Mouse (Mus musculus) embryonic facial prominence, embryonic 14.5 days (tissue): ENCODE results near the gene Tmem164. TPM values are rescaled to one million over a fixed set of nuclear protein-coding genes. Genes with fewer than 3 reads are reported as not detected.

Source experiments
- ATAC-seq: fragments of 200-750 bp; cut with Nextera tagmentation; 2 replicates; pipeline ENCODE4 v1.8.0; 2017; ENCODE audit warnings: low read depth, moderate number of reproducible peaks, moderate TSS enrichment
- DNase-seq: peaks from one replicate; pipeline ENCODE4 v3.0.0-alpha.2; 2015; ENCODE audit warnings: low spot score
- H3K27ac ChIP-seq: fragments of 300-500 bp; sonication (generic); replicated peaks from 2 replicates; pipeline ENCODE4 v1.5.1; 2014; ENCODE audit warnings: low read depth, mild to moderate bottlenecking, low read length, moderate library complexity
- H3K27me3 ChIP-seq: fragments of 300-500 bp; sonication (generic); replicated peaks from 2 replicates; pipeline ENCODE4 v1.6.1; 2014; ENCODE audit warnings: low read length; ENCODE audit not compliant: control insufficient read depth, insufficient read depth
- H3K36me3 ChIP-seq: fragments of 300-500 bp; sonication (generic); 2 replicates; pipeline ENCODE4 v1.6.1; 2014; ENCODE audit warnings: low read length, mixed read lengths; ENCODE audit not compliant: control insufficient read depth, insufficient read depth
- H3K4me1 ChIP-seq: fragments of 300-500 bp; sonication (generic); 2 replicates; pipeline ENCODE4 v1.6.1; 2014; ENCODE audit warnings: antibody characterized with exemption, low read length; ENCODE audit not compliant: control insufficient read depth, insufficient read depth
- H3K4me2 ChIP-seq: fragments of 300-500 bp; sonication (generic); 2 replicates; pipeline ENCODE4 v1.6.1; 2014; ENCODE audit warnings: low read depth, mild to moderate bottlenecking, low read length, moderate library complexity, mixed read lengths
- H3K4me3 ChIP-seq: fragments of 300-500 bp; sonication (generic); 2 replicates; pipeline ENCODE4 v1.5.1; 2014; ENCODE audit warnings: low read depth, mild to moderate bottlenecking, low read length
- H3K9ac ChIP-seq: fragments of 300-500 bp; sonication (generic); 2 replicates; pipeline ENCODE4 v1.6.1; 2014; ENCODE audit warnings: low read depth, mild to moderate bottlenecking, low read length, moderate library complexity, mixed read lengths
- H3K9me3 ChIP-seq: fragments of 300-500 bp; sonication (generic); 2 replicates; pipeline ENCODE4 v1.6.1; 2016; ENCODE audit warnings: low read length; ENCODE audit not compliant: control insufficient read depth
- WGBS: fragments of 180-500 bp; shearing (Covaris S2); extraction: QIAGEN DNeasy Blood & Tissue Kit; methylation state at CpG from one replicate; pipeline ENCODE4 v1.1.7; 2014; 5-methylcytosine and 5-hydroxymethylcytosine counted together
- polyA plus RNA-seq: library from polyadenylated mRNA; unstranded; fragments of >200 nt; fragmentation: Nextera tagmentation; extraction: Ambion mirVana; gene quantifications from 2 replicates; pipeline ENCODE4 v1.2.1, GENCODE M21; 2014

Gene Tmem164
- polyA plus RNA-seq, 1 experiment from 2014 or later: 31.8 TPM

DNA sequence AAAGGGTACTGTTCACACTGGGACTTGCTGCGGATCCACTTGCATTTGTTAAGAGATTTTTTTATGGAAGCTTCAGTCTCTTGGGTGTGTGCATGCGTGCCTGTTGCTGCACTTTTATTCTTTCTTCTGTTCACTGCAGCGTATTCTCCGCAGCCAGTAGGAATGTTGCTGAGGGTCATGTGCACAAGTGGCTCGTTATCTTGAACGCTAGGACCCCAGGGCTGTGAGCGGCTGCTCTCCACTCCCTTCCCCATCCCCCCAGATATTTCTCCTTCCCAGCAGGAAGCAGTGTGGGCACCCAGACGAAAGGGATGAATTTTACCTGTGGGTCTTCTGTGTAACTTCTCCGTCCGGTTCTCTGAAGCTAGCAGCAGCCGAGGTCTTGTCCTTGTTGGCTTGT is 15.6 kb downstream of the Tmem164 start:
- 79% methylated on average over 11 of the region's 11 CpGs for WGBS

DNA sequence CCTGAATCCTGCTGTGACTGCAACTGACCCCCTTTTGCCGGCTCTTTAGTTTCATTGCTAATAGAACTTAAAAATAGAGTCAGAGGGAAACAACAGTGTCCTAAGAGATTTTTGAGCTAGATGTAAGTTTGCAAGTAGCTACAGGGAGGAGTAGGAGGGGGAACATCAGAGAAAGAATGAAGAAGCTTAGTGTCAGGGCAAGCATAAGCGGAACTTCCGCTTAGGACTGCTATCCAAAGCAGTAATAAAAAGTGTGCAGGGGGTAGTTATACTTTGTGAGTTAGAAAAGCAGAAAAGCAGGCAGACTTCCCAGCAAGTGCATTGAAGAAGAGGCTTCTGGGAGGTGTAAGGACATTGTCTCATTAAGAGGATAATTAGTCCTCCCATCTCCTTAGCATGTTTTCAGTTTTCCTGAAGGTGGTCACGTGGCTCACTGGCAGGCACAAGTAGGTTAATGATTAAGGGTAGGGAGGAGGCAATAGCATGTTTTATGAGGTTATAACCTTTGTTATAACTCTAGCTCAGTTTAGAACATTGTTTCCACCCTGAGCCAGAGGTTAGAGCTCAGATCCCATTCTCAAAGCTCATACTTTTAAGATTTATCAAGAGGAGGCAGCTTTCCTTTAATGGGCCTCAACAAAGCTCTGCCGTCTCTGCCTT is 16.5 kb downstream of the Tmem164 start:
- Histone ChIP-seq H3K9me3 (no peaks in the 10 kb centered on the region), H3K4me2 (no peak overlapping the region), H3K4me1 (no peaks in the 10 kb centered on the region), H3K4me3 (no peak overlapping the region), H3K36me3 (peaks cover 14% of the 10 kb centered on the region; the same call in 1 of the 2 replicates), H3K9ac (no peak overlapping the region), H3K27ac (no peak overlapping the region), H3K27me3 (peaks cover 7% of the 10 kb centered on the region; the same call in 1 of the 2 replicates)
- 73% methylated on average over 5 of the region's 5 CpGs for WGBS
- DNase-seq: no peak
- no peak for ATAC-seq

More for the DNA sequence above, 15.6 kb downstream of the Tmem164 start:
- DNase-seq: no peak
- no peaks in the 10 kb centered on the region for H3K4me1 ChIP-seq
- no peak overlapping the region for H3K9ac ChIP-seq
- H3K4me3 ChIP-seq: no peak overlapping the region
- peaks cover 7% of the 10 kb centered on the region; the same call in 1 of the 2 replicates for H3K27me3 ChIP-seq
- no peak for ATAC-seq
- no peak overlapping the region for H3K27ac ChIP-seq
- peaks cover 18% of the 10 kb centered on the region; the same call in 1 of the 2 replicates for H3K36me3 ChIP-seq
- no peak overlapping the region for H3K4me2 ChIP-seq
- H3K9me3 ChIP-seq: no peaks in the 10 kb centered on the region

DNA sequence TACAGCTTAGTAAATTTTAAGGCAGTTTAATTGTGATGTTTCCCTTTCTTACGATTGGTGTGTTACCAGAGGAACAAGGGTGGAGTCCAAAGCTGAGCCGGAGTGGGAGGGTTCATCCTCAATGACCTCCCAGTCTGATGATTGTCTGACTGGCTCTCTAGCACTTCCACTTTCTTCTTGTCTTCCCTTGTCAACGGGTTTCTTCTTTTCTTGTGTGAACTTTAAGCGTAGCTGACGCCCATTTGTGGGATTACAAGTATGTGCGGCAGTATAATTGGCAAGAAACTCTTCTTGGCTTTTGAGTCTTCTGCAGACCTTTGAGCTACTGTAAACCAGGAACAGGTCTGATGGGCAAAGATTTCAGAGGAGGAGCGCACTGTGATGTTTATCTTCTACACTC is 17.0 kb downstream of the Tmem164 start:
- no peak overlapping the region for H3K9ac ChIP-seq
- H3K4me1 ChIP-seq: no peaks in the 10 kb centered on the region
- no peak overlapping the region for H3K4me2 ChIP-seq
- peaks cover 7% of the 10 kb centered on the region; the same call in 1 of the 2 replicates for H3K27me3 ChIP-seq
- peaks cover 14% of the 10 kb centered on the region; the same call in 1 of the 2 replicates for H3K36me3 ChIP-seq
- no peak overlapping the region for H3K4me3 ChIP-seq
- WGBS: 82% methylated on average over 7 of the region's 7 CpGs
- DNase-seq: no peak
- H3K27ac ChIP-seq: no peak overlapping the region
- ATAC-seq: no peak
- no peaks in the 10 kb centered on the region for H3K9me3 ChIP-seq

DNA sequence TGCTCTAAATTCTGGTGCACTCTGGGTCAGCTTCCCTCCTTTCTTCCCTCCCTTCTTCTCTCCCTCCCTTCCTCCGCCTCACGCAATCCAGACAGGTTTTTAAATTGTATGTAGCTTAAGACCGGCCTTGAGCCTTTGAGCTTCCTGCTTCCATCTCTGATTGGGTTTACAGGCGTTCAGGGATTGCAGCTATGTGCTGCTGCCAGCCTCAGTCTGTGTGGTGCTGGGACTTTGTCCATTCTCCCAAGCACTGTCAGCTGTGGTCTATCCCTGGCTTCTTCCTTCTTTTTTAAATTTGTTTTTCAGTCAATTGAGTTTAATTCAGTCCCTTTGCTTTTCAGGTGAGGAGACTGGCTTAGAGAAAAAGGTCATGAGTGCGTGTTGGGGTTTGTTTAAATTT is 20.9 kb downstream of the Tmem164 start:
- no peak for ATAC-seq
- DNase-seq: no peak
- Histone ChIP-seq H3K9ac (no peak overlapping the region), H3K36me3 (0 out of 2 replicates have a peak, but pooled peaks cover 6% of the 10 kb centered on the region), H3K9me3 (no peaks in the 10 kb centered on the region), H3K4me3 (no peak overlapping the region), H3K4me1 (no peaks in the 10 kb centered on the region), H3K4me2 (no peak overlapping the region), H3K27ac (no peak overlapping the region), H3K27me3 (peaks cover 11% of the 10 kb centered on the region; the same call in 1 of the 2 replicates)
- WGBS: 56% methylated on average over 5 of the region's 5 CpGs

DNA sequence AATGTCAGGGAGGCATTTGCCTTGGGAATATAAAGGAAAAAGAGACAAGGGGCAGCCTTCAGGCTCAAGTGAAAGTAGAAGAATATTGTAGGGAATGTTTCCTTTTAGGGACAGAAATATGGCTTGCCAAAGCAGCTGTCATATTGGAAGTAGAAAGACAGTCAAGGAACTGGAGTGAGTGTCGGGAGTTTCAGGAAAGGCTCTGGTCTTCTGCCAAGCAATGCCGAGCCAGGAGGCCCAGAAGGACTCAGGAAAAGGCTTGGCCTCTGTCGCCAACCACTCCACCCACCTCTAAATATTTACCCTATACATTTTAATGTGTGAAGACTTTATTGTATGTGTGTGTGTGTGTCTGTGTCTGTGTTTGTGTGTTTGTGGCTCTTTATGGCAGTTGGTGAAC is 21.4 kb downstream of the Tmem164 start:
- 0 out of 2 replicates have a peak, but pooled peaks cover 6% of the 10 kb centered on the region for H3K36me3 ChIP-seq
- no peak for ATAC-seq
- peaks cover 12% of the 10 kb centered on the region; the same call in 1 of the 2 replicates for H3K27me3 ChIP-seq
- H3K4me3 ChIP-seq: no peak overlapping the region
- WGBS: 39% methylated on average over 3 of the region's 3 CpGs
- DNase-seq: no peak
- no peaks in the 10 kb centered on the region for H3K9me3 ChIP-seq
- H3K4me2 ChIP-seq: no peak overlapping the region
- no peaks in the 10 kb centered on the region for H3K4me1 ChIP-seq
- no peak overlapping the region for H3K9ac ChIP-seq
- H3K27ac ChIP-seq: no peak overlapping the region

DNA sequence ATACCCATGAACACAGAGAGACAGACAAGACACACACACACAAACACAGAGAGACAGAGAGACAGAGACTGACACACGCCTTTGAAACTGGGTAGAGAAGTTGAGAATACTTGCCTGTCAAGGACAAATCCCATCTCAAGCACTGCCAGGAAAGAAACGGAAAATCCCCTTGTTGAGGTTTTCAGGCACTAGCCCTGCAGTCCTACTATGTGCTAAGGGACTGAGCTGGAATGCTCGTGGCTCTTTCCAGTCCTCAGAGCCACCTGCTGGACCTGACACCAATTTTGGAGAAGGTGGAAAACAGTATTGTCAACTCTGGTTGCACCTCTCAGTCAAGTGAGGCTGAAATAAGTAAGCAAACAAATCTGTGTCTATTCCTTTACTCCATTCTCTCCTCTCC is 22.7 kb downstream of the Tmem164 start:
- Histone ChIP-seq H3K9me3 (no peaks in the 10 kb centered on the region), H3K36me3 (no peaks in the 10 kb centered on the region), H3K27me3 (peaks cover 12% of the 10 kb centered on the region; the same call in 1 of the 2 replicates), H3K9ac (no peak overlapping the region), H3K27ac (no peak overlapping the region), H3K4me3 (no peak overlapping the region), H3K4me2 (no peak overlapping the region), H3K4me1 (no peaks in the 10 kb centered on the region)
- DNase-seq: no peak
- ATAC-seq: no peak
- 82% methylated on average over 3 of the region's 3 CpGs for WGBS

DNA sequence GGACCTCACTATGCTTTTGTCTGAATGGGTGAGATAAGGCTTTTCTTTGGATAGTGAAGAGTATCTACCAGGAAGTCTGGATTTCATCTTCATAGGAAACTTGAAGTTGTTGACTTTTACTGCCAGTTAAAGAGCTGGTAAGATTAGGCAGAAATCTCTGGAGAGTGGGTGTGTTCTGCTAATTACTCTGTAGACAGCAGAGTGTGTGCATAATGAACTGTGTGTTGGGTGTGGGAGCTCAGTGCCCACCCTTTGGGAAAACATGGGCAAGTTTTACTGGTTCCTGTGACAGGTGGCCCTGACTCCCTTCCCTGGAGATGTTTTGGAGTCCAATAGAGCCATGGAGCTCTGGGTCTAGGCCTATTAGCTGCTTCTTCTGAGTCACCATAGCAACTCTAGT is 27.1 kb downstream of the Tmem164 start:
- no peaks in the 10 kb centered on the region for H3K9me3 ChIP-seq
- no peaks in the 10 kb centered on the region for H3K36me3 ChIP-seq
- H3K27ac ChIP-seq: no peak overlapping the region
- peak; percentile 42 for DNase-seq
- no peak overlapping the region for H3K4me3 ChIP-seq
- H3K9ac ChIP-seq: no peak overlapping the region
- no peak overlapping the region for H3K4me2 ChIP-seq
- H3K27me3 ChIP-seq: peaks cover 12% of the 10 kb centered on the region; the same call in 1 of the 2 replicates
- H3K4me1 ChIP-seq: no peaks in the 10 kb centered on the region
- peak; percentile 75; the same call in 1 of the 2 replicates for ATAC-seq

DNA sequence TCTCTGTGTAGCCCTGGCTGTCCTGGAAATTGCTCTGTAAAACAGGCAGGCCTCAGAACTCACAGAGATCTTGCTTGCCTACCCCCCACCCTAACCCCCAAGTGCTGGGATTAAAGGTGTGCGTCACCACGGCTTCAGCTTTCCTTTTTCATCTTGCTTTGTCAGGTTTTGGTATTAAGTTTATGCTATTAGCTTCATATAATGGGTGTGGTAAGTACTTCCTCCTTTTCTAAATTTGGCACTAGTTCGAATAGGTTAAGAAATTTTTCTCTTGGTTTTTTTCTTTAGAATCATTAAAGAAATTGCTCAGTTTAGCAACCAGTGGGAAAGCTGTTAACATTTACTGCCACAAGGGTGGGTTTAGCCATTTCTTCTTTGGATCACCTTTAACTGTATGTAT is 34.8 kb downstream of the Tmem164 start:
- Histone ChIP-seq H3K4me1 (no peaks in the 10 kb centered on the region), H3K4me3 (no peak overlapping the region), H3K9ac (no peak overlapping the region), H3K9me3 (no peaks in the 10 kb centered on the region), H3K4me2 (no peak overlapping the region), H3K36me3 (0 out of 2 replicates have a peak, but pooled peaks cover 7% of the 10 kb centered on the region), H3K27me3 (no peaks in the 10 kb centered on the region), H3K27ac (no peak overlapping the region)
- ATAC-seq: no peak
- WGBS: 81% methylated on average over 3 of the region's 3 CpGs
- no peak for DNase-seq

DNA sequence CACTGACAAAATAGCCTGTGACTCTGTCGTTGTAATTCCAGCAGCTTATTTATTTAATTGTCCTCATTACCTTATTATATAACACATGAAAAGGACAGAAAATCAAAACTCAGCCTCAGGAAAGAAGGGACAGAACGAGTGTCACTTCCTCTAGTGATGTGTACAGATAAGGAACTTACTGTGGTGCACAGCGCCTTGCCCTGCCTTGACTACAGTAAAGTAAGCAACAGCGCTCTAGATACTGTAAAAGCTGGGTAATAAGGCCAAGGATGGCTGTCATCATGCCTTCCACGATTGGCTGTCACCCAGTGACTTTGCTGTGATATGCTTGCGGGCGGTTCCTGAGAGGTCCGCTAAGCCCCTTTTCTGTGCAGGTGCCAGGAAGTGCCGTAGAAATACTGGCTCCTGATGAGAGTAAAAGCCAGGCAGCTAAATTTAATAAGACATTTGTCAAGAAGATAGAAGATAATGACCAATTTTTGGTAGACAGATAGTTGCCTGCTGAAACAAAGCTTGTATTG is 36.8 kb downstream of the Tmem164 start:
- H3K4me1 ChIP-seq: no peaks in the 10 kb centered on the region
- no peak for ATAC-seq
- no peaks in the 10 kb centered on the region for H3K9me3 ChIP-seq
- H3K9ac ChIP-seq: no peak overlapping the region
- H3K4me3 ChIP-seq: no peak overlapping the region
- no peak overlapping the region for H3K27ac ChIP-seq
- H3K4me2 ChIP-seq: no peak overlapping the region
- 87% methylated on average over 9 of the region's 9 CpGs for WGBS
- H3K36me3 ChIP-seq: 0 out of 2 replicates have a peak, but pooled peaks cover 7% of the 10 kb centered on the region
- no peaks in the 10 kb centered on the region for H3K27me3 ChIP-seq
- DNase-seq: no peak
